Mouse (Mus musculus) adipocyte (in vitro differentiated cells): Measurements from ENCODE around the gene Dop1b.
A peak's percentile ranks its signal among the peaks of the same experiment; 100 is the strongest.

ENCODE experiments used
- DNase-seq: peaks from one replicate; pipeline ENCODE4 v3.0.0-alpha.2; 2016; ENCODE audit warnings: low spot score

The Dop1b gene

DNA sequence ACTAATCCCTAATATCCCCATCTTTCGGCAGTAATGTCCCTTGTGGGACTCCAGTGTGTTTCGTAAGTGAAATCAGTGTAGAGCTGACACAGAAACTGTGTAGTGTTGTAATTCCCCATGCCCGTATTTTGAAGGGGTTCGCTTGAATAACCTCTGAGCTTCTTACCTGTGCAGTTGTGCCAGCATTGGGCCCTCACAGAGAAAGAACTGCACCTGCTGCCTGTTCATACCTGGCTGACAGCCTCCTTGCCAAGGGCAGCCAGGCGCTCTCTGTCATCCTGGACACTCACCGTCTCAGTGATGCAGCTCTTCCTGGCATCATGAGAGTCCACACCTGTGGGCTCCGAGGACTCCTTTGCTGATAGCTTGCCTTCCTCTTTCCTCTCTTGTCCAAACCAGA, 1.3 kb downstream of the Dop1b start:
- DNase-seq, result no peak

DNA sequence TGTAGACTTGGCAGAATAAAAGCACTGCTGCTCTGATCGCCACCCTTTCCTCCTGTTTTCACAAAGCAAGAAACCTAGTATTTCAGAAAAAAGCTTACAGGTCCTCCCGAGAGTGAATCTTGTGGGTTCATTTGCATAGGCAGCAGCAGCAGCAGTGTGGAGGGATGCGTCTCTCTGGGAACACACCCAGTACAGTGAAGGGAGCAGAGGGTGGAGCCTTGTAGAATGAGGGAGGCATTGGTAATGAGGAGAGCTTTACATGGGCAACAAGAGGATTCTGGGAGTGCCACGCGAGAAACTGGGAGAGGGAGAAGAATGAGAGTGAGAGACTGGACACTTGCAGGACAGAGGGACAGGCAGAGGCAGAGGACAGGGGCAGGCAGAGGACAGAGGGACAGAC, 2.7 kb downstream of the Dop1b start:
- DNase-seq, result no peak

DNA sequence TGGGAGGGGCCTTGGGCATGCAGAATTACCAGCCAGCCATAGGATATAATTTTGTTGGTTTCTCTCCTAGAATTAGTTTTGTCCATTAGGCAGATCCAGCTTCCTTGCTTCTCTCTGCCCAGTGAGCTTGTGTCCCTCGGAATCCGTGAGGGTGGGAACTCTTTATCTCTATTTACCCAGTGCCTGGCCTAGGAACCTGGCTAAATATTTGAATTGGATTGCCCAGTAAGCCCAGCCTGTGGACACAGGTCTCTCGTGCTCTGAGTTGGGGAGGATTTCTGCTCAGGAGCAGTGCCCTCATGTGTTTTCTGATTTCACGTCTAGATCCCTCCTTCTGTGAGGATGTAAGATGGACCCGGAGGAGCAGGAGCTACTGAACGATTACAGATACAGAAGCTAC, 4.1 kb downstream of the Dop1b start:
- DNase-seq, result no peak

DNA sequence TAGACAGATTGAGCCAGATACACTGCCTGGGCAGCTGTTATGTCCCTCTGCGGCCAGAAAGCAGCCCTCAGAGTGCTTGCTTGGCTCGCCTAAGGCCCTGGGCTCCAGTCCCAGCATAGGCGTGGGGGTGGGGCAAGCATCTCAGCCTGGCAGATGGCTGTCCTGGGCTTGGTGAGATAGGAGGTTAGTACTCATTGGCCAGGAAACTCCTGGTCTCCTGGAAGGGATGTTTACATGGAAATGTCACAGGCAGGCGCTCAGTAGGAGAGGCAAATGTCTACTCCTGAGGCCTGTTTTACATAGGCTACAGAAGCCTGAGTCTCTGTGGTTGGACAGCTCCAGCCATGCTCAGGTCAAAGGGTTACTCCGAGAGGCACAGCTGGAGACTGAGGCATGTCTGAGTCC, 5.6 kb downstream of the Dop1b start:
- peak; percentile 89 for DNase-seq

DNA sequence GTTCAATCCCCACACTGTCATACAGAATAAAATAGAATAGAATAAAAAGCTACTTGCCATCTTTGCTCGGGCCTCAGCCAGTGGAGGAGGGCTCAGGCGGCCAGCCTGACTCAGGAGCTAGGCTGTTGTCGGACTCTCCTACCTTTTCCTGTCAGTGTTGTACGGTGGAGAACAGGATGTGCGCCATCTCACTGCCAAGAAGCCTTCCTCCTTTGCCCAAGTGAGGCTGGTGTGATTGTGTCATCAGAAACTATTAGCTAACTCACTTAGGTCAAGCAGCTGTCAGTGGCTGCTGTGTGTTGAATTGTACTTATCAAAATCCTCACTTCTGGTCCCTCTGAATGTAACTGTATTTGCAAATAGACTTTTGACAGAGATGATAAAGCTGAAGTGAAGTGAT, 10.1 kb downstream of the Dop1b start:
- peak; percentile 64 for DNase-seq

DNA sequence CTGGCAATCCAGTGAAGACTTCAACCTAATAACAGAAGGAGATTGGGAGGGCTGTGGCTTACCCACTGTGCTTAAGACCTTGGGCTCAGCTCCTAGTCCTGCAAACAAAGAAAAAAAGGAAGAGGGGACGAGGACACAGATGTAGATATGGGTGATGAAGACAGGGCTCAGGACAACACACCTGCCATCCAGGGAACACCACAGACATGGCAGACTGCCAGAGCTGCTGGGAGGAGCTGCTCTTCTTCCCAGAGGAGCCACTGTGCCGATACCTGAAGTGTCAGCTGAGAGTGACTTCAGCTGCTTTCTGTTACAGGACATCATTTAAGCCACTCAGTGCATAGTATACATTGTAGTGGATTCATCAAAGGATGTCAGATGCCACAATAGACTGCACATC, 10.8 kb downstream of the Dop1b start:
- DNase-seq, result no peak

DNA sequence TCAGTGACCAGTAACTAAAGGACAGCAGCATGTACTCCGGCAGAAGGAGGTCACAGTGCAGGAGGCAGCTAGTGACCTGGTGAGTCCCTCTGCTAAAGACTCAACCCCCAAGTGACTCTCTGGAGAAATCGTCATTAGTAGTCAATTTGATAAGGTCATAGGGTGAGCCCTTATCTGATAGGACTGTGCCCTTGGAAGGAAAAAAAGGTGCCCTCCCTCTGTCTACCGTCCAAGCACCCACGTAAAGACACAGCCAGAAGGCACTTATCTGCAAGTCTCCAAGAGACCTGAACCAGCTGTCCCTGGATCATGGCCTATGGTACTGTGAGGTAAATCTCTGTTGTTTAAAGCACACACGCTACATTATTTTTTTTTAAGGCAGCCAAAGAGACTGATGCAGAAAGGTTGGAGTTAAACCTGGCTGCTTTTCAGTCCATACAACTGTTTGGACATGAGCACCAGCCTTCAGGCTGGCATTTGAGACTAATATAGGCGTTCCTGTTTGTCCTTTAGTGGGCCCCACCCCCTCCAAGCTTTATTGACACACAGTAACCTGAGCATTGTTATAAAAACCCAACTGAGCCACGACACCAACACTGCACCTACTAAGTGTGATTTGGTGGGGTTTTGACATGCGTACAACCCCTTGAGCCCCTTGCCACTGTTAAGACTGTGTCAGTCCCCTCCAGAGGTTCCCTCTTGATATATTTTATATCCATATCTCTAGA, 13.9 kb downstream of the Dop1b start:
- DNase-seq, result no peak

DNA sequence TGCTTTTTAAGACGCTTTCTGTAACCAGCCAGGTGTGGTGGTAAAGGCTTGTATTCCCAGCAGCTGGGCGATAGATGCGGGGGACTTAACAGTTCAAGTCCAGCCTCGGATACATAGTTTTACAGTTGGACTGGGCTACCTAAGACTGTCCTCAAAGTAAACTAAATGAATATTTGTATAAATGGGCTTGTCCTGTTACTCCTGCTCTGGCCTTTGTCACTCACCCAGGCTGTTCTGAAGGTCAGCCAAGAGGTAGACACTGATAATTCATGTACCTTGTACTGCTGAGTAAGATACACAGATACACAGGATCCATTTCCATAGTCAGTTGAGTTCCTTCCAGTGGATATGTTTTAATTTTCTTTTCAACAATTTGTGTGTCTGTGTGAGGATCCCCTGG, 14.5 kb downstream of the Dop1b start:
- no peak for DNase-seq

DNA sequence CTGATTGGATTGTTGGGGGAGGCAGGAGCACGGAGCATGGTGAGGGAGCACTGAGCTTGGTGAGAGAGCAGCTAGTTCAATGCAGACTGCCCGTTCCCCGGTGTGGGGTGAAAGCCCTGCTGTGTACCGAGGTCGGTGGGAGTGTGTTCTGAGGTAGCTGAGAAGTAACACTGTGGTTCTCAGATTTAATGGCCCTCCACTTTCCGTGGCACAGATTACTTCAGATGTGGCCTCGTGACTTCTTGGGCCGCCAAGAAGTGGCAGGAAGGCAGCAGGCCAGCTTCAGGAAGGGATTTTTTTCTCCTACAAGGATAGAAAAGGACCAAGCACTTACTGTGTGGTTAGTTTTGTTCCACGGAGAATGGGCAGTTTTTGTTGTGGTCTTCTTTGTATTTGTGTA, 17.0 kb downstream of the Dop1b start:
- DNase-seq, result peak; percentile 48

DNA sequence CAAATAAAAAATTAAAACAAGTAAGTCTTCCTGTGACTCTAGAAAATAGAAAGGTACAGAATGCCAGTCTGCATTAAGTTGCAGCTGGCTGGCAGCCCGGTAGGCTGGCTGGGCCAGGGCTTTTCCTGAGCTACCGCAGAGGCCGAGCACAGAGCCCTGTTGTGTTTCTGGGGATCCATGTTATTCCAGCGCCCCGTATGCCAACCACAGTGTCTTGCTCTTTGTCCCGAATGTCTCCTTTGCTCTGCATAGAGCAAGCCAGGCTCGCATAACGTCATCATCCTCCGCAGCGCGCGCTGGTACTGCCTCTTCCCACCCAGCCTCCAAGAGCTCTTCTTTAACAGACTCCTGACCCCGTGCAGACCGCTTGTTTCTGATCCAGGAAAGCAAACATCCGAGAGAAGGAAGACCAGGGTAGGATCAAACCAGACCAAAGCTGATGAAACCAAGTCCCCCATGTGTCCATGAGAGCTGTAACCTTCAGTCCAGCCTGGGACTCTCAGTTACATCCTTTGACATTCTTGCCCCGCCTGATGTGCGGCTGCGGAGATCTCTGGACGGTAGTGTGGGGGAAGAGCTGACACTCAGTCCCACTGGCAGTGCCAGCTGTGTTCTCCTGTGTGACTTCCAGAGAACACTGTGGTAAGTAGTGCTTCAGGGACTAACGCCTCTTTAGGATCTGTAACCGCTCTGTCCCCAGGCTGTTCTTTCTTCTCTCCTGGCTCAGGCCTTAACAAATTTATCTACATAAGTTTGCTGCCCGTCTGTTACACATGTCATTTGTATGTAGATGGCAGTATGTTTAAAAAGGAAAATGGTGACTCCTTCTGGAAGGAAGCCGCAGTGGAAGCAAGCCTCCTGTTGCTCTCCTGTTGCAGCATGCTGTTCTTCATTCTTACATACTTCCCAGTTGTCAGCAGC, 18.4 kb downstream of the Dop1b start:
- peak; percentile 35 for DNase-seq

DNA sequence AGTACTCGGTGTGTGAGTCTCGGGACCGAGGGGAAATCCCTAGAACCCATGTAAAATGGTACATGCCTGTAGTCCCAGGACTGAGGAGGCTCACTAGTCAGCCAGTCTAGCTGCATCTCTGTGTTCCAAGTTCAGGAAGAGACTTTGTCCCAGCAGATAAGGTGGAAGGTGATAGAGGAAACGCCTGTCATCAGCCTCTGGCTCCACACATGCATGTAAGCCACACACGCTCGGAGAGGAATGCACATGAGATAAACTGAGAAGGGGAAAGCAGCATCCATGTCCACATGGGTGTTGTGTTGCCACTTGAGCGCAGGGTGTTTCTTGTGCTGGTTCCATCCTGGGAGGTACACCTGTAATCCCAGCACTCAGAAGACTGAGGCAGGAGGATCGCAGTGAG, 19.6 kb downstream of the Dop1b start:
- DNase-seq, result no peak

DNA sequence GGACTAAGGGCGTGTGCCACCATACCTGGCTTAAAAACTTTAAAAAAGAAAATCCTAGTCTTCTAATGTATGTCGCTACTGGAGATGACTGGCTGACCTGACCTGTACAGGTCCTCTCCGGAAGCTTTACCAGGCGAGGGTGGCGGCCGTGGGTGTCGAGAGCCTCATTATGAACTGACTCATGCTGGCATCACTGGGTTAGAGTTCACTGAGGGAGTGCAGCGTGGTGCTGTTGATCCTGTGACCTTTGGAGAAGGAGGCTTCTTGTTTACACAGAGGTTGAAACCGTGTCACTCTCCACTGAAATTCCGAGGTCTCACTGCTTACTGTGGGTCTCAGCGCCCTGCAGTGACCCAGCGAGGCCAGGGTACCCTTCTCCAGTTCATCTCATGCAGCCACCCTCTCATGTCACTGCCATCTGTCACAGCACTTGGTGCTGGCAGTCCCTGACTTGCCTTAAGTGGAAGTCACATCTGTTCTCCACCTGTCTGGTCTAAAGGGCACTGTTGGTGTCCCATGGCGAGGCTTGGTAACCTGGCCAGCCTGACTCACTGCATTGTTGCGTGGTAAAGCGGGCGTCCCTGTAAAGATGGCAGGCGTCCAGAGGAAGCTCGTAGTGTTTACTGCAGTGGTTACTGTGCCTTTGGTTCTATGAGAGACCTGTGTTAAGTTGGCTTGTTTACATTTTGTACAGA, 21.3 kb downstream of the Dop1b start:
- DNase-seq, result peak; percentile 54

DNA sequence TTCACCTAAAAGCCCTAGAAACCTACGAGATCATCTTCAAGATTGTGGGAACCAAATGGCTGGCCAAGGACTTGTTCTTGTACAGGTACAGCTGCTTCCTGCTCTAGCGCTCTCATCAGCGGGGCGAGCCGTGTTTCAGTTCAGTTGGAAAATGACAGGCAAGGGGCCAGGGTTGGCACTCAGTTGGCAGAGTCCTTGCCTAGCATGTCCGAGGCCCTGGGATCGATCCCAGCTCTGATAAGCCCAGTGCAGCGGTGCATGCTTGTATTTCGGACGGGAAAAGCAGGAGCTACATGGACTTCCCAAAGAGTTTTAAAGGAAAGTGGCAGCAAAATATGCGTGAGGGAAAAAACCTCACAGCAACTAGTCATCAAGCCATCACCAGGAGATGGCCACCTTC, 27.5 kb downstream of the Dop1b start:
- no peak for DNase-seq

DNA sequence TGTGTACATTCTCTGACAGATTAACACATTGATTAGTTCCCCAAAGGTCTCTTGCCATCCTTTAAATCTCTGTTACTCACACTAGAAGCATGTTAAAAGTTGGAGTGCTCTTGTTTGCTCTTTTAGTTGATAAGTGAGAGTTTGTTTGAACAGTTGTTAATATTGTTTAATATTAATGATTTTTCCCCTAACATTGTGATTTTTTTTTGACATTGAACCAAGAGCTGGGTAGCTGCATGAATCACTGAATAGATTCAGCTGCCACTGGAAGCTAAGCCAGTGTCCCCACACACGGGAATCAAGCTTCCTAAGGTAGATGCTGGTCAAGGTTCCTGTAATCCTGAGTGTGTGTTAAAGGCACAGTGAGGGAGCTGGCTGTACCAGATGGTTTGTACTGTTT, 31.2 kb downstream of the Dop1b start:
- DNase-seq, result no peak

DNA sequence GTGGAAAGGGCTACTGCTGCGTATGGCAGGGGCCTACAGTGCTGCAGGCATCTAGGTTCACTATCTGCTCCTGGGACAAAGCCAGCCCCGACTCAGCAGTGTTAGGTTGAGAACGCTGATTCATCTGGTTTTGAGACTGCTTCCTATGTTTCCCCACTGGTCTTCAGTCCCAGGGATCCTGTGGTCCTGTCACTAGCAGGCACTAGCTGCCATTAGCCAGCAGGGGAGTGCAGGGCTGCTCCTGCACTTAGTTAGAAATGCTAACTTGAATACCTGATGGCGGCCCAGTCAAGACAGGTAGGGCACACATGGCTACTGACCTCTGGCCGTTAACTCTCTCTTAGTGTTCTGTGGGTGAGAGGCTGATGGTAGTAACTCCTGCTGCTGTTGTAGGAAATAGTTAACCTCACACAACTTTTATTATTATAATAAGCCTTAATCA, 32.4 kb downstream of the Dop1b start:
- DNase-seq, result no peak

DNA sequence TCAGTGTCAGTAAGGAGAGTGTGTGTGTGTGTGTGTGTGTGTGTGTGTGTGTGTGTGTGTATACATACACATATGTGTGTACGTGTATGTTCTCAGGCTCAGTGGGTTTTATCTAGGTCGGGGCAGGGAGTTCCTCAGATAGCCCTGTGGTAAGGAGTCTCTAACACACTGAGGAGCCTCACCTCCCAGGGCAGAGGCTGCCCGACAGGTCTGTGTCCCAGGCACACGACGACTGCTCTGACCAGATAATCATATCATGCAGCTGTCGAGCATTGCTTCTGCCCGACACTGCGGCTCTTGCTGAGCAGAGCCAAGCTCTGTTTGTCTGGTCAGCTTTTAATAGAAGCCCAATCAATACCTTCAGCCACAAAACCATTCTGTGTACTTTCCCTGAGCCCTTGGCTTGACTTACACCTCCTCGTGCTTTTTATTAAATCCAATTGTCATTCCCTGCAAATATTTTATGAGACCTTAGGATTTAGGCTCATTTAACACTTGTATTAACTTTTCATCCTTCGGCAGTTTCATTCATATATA, 33.2 kb downstream of the Dop1b start:
- no peak for DNase-seq

DNA sequence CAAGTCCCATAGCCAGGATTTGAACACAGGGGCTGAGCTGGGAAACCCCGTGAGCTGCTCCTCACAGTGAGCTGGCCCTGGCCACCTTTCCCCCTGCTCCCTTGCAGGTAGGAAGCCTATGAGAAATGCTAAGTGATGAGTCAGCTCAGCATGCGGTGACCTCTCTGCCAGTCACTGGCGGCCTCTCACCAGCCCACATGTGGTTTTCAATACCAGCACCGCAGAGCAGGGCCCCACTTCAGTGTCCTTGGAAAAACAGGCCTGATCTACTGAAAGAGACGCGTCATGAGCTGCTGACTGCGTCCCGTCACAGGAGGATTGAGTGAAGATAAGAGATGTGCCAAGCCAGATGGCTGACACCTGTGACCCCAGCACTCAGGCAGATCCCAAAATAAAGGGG, 34.7 kb downstream of the Dop1b start:
- DNase-seq, result no peak

DNA sequence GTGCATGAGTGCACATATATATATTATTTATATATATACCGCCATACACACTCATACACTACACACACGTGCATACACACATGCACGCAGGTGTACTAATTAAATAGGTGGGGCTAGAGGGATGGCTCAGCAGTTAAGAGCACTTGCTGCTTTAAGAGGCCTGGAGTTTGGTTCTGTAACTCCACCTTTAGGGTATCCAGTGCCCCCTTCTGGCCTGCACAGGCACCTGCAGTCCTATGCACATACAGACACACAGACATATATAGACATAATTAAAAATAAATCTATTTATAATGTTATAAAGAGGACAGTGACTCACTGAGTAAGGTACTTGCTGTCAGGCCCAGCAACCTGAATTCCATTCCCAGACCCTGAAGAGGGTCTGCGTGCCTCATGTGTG, 35.3 kb downstream of the Dop1b start:
- DNase-seq, result no peak

DNA sequence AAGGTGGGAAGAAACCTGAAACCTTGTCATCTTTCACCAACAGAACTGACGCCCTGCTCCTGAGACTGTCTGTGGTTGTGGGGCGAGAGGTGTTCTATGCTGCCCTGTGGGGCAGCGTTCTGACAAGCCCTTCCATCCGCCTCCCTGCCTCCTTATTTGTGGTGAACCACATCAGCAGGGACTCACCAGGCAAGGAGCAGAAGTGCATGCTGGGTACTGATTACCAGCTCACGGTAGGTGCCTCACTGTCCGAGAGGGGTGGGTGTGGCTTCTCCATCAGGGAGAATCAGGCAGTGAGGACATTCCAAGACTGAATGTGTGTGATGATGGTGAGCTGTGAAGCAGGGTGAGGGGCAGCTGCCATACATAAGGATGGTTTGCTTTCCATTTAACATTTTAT, 35.7 kb downstream of the Dop1b start:
- no peak for DNase-seq

DNA sequence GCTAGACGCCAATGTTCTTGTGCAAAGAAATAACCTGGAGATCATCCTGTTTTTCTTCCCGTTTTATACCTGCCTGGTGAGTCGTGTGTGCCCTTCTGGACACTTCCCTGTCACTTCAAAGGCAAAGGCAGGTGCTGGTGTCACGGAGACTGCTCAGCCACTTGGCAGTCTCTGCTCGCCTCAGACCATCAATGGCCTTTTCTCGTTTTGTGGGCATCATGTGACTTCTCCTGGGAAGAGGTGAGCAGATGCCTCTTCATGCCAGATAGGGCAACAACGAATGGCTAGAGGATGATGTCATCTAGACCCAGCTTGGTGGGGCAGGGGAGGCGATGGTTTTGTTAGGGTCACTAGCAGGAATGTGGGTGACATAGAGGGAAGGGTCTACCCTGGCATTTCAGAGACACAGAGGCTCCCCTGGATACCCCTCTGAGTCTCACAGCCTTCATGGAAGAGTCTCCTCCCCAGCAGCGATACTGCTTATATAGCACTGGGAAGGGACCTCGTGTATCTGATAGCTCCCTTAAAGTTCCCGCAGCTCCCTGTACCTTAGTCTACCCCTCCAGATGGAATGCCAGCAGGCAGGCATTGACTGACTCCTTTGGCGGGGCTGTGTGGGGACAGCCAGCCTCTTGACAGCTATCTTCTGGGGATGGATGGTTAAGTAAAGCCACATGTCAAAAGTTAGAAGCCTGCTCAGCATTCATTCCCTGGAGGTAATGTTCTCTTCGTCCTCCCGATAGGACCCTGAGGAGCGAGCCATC, 37.6 kb downstream of the Dop1b start:
- no peak for DNase-seq

DNA sequence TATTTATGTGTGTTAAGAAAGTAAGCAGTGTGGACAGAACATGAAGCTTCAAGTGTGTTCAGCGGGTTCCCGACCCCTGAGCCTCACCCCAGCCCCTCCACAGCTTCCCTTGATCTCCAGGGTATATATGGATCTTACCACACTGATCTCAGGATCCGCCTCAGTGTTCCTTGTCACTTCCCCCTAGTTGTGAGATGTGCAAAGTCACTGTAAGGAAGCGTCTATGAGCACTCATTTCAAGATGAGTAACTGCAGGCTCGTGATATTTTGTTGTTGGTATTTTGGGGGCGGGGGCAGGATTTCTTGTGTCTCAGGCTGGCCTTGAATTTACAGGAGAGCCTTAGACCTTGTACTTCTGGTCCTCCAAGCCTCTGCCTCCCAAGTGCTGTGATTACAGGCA, 38.8 kb downstream of the Dop1b start:
- DNase-seq, result no peak

DNA sequence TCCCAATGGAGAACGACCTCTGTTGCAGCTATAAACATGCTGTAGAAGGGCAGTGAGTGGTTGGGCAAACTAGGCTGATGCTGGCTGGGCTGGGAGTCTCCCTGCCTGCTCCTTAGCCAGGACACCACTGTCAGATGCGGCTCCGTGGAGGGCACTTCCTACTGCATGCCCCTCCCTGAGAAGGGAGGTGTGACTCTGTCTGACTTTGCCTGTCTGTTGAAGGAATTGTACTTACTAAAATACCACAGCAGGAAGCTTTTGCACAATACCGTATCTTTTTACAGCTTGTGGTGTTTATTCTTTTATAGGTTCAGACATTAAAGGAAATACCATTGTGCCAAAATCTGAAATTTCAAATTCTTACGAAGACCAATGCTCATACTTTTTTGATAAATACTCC, 40.1 kb downstream of the Dop1b start:
- DNase-seq, result no peak
